Mouse (Mus musculus): ENCODE data around the gene Mlf1.

Gene Mlf1

GRCm38 (mm10) chr3:67447143-67447542 is 73.2 kb downstream of the Mlf1 start:
- ATAC-seq (ENCODE audit: low TSS enrichment) = no peak
